Mouse (Mus musculus): Measurements from ENCODE around the gene Tars2.
"Not testable (repeated sequence)": the region's sequence is repeated elsewhere in the genome, so short reads cannot be mapped to it uniquely, and the experiment has no call there.

The Tars2 gene

GRCm38 (mm10) chr3:95695796-95696195 is 64.2 kb downstream of the Tars2 start:
- no peak for DNase-seq (ENCODE audit: low spot score in 2 of 2)

DNA sequence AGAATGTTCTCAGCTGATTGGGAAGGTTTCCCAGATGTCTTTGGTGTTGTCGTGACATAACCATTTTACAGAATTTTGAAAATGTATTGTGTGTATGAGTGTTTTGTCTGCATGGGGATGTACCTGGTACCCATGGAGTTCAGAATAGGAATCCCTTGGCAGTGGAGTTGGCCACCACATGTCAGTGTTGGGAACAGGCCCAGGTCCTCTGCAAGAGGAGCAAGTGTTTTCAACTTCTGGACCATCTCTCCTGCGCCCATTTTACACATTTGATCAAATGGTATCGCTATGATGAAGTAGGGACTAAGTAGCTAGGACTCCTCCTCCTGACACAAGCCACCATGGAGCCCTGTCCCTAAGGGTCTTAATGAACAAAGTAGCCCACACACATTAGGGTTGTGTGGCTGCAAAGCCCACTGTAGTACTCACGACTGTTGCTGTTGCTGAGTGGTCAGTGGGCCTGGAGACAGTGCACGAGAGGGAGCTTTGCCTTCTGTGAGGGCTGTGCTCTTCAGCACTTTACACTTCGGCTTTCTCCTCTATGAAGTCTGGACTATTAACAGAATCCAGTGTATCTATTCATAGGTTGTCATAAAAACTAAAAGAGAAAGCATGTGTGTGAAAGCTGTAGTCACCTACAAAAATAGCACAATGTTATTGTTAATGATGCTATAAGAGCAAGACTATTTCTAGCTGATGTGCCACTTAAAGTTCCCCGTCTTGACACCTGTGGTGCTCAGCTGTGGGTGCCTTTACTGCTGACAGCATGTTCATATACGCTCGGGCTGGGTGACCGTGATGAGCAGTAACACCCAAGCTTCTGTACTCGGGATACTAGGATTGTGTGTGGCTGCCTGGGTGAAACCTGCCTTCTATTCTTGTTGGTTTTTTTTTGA is 65.0 kb downstream of the Tars2 start:
- no peak for DNase-seq (ENCODE audit: low spot score in 2 of 2)

DNA sequence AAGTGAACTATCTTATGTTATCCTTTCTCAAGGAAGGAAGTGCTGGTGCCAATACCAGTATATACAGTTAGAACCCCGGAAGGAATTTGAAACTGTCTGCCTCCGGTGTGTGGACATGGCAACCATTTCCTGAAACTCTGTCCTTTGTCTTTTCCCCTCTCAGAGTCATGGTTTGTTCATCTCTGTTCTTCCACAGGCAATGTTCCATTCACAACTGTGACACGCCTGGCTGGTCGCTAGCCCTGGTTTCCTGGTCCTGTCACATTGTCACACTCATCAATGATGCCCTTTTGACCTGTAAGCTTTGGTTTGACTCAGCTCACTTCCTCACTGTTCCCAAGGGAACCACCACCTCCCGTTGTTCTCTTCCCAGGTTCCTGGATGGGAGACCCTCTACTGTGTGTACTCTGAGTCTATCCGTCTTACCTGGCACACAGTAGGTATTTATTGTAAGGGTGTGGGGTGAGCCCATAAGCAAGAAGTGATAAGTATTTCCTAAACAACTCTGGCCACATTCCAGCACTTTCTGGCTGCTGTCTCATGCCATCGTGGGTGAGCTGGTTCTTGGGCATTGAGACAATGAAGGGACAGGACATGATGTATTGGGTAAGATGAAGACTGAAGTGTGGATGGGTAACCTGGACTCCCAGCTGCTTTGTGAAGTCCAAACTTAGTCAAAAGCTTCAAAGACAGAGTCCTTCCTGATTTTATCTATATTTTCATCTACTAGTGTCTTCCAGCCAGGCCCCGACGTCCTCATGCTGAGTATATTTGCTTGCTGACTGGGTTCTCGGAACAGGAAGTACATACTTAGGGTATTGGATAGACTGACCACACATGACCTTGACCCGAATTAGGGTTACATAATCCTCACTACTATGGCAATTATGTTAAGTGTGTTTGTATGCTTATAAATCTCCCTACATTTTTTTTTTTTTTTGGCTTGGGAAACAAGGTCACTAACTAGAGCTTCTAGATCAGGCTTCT is 65.9 kb downstream of the Tars2 start:
- DNase-seq (ENCODE audit: low spot score in 2 of 2), result no peak

GRCm38 (mm10) chr3:95692677-95693076 is 67.3 kb downstream of the Tars2 start:
- no peak for DNase-seq (ENCODE audit: low spot score in 2 of 2)

DNA sequence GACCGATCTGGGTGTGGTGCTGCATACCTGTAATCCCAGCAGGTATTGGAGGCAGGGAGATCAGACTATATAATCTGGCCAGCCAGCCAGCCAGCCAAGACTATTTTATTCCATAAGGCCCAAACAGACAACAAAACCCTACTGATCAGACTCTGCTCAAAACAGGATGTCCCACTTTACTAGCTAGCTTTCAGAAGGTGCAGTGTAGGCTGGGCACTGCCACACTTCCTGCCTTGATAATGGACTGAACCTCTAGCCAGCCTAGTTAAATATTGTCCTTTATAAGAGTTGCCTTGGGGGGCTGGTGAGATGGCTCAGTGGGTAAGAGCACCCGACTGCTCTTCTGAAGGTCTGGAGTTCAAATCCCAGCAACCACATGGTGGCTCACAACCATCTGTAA is 69.5 kb downstream of the Tars2 start:
- not testable (repeated sequence) for DNase-seq (ENCODE audit: low spot score in 2 of 2)
